Mouse (Mus musculus): ENCODE data around the gene Blnk.

GRCm38 (mm10) chr19:40936038-40936437 lies 58.3 kb downstream of the Blnk start:
- TF ChIP-seq EP300 (IDR thresholded peaks at IDR 0.05; ENCODE audit: low read depth) (no peak), CTCF (IDR thresholded peaks at IDR 0.05; ENCODE audit: low read depth) (no peak)
